Mouse (Mus musculus) lung, postnatal 0 days (tissue): ENCODE results near the gene Rsl1.
"Not testable (repeated sequence)": the region's sequence is repeated elsewhere in the genome, so short reads cannot be mapped to it uniquely, and the experiment has no call there.

Experiments
- CTCF ChIP-seq: IDR thresholded peaks from 2 replicates; pipeline ENCODE4 v1.5.1; 2016; ENCODE audit warnings: antibody characterized with exemption, mild to moderate bottlenecking
- EP300 ChIP-seq: IDR thresholded peaks from 2 replicates; pipeline ENCODE4 v1.6.1; 2016; ENCODE audit warnings: antibody characterized with exemption, mild to moderate bottlenecking, control low read depth

GRCm38 (mm10) chr13:67127507-67127906, 45.5 kb upstream of the Rsl1 start:
- TF ChIP-seq CTCF, EP300: not testable (repeated sequence)
